Mouse (Mus musculus) liver, embryonic 14.5 days (tissue): ENCODE measurements around the gene Foxo6.

ENCODE experiments used
- CTCF ChIP-seq: IDR thresholded peaks from 2 replicates; pipeline ENCODE4 v1.5.1; 2016; ENCODE audit warnings: antibody characterized with exemption, low read depth, control low read depth
- EP300 ChIP-seq: IDR thresholded peaks from 2 replicates; pipeline ENCODE4 v1.6.1; 2016; ENCODE audit warnings: antibody characterized with exemption, low read depth

- no peak for TF ChIP-seq CTCF
- no peak for TF ChIP-seq EP300
Measured at GRCm38 (mm10) chr4:120271886-120272580, 15.1 kb downstream of the Foxo6 start.
